Mouse (Mus musculus) ES-Bruce4 (cell line): ENCODE data around the gene Ncaph2.

Experiments
- CTCF ChIP-seq: IDR thresholded peaks from one replicate; pipeline ENCODE4 v1.8.1; 2011; ENCODE audit warnings: low read depth, low read length
- EP300 ChIP-seq: IDR thresholded peaks from 2 replicates; pipeline ENCODE4 v1.6.1; 2011; ENCODE audit warnings: low read depth, low read length; ENCODE audit not compliant: insufficient read depth
- POLR2A ChIP-seq: IDR thresholded peaks from one replicate; pipeline ENCODE4 v1.8.1; 2011; ENCODE audit warnings: low read length; ENCODE audit not compliant: insufficient read depth

GRCm38 (mm10) chr15:89410118-89410517 lies 54.6 kb downstream of the Ncaph2 start, which contains the start of gene Syce3:
- TF ChIP-seq POLR2A (no peak), CTCF (no peak), EP300 (no peak)
